Mouse (Mus musculus): ENCODE results near the gene Dop1a. TPM values are rescaled to one million over a fixed set of nuclear protein-coding genes. Genes with fewer than 3 reads are reported as not detected.
"Not testable (repeated sequence)": the region's sequence is repeated elsewhere in the genome, so short reads cannot be mapped to it uniquely, and the experiment has no call there.

Dop1a gene
- total RNA-seq, 2 experiments from 2014 or later: 72.3 to 83.1 TPM

DNA sequence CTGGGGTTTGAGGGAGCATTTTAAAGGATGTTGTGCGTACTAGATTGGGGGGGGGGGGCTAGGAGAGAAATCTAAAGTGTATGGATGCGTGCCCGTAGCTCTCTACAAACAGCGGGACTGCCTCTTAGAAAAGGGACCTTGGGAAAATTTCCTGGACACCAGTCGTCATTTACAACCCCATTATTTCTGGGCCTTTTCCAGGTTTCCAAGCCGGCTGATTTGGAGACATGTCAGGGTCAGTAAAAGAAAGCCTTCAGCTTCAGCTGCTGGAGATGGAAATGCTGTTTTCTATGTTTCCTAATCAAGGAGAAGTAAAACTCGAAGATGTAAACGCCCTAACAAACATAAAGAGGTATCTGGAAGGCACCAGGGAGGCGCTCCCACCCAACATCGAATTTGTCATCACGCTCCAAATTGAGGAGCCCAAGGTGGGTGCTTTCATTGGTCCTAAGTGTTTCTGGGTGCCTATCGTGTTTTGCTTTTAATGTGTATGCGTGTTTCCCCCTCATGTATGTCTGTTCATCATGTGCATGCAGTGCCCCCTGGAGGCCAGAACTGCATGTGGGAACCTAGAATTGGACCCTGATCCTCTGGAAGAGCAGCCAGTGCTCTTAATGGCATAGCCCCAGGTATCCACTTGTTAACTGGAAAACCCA, 105.8 kb downstream of the Dop1a start:
- DNase-seq: peak; percentile 83
- intact Hi-C loops (cut with DNase I): no loop called here

DNA sequence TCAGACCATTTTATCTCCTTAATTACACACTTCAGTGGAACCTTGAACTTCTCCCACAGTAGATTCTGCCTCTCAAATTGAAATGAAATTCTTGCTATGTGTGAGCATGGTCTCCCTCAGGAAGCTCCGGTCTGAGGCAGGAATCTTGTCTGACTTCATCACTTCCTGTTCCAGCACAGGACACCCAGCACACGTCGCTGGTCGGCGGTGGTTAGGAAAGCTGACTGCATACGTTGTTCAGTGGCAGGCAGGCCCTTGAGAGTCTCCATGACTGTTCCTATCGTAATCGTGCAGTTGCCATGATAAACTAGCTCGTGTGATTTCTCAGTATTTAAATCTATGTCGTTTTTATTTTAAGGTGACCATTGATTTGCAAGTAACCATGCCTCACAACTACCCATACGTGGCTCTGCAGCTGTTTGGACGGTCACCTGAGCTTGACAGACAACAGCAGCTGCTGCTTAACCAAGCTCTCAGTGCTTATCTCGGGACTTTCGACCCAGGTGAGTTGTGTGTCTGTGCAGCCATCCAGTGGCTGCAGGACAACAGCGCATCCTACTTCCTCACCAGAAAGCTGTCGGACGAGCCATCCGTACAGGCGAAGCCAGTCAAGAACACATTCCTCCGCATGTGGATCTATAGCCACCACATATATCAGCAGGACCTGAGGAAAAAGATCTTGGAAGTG, 106.8 kb downstream of the Dop1a start:
- intact Hi-C loops (cut with DNase I): no loop called here

GRCm38 (mm10) chr9:86575178-86575577, 108.2 kb downstream of the Dop1a start:
- intact Hi-C loops (cut with DNase I): no loop called here
- no peak for DNase-seq

More for the DNA sequence above, 106.8 kb downstream of the Dop1a start:
- no peak for DNase-seq

- no peak for DNase-seq
- intact Hi-C loops (cut with DNase I): no loop called here
Observed at GRCm38 (mm10) chr9:86579657-86580056, 112.7 kb downstream of the Dop1a start.

DNA sequence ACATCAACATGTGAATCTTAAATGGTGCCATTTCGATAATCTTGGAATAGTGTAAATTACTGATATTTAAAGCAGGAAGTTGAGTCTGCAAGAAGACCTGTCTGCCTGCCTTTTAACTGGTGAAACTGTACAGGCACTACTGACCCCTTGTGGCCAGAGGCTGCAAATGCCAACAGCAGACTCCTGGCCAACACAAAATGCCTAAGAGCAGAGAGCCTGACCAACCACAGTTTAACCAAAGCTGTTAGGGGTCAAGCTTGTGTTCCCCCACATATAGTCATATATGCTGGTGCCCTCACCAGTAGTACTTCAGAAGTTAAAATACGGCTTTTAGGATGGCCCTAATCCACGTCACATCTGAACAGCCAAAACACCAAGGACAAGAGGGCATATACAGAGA, 116.8 kb downstream of the Dop1a start:
- intact Hi-C loops (cut with DNase I): no loop called here
- peak; percentile 68 for DNase-seq

- no peak for DNase-seq
- intact Hi-C loops (cut with DNase I): no loop called here
Observed at GRCm38 (mm10) chr9:86587019-86587795, 120.3 kb downstream of the Dop1a start.

GRCm38 (mm10) chr9:86592676-86593668, 126.0 kb downstream of the Dop1a start:
- DNase-seq: no peak
- intact Hi-C loops (cut with DNase I): loop anchor here (5.0 to 10.0 kb wide), 2 partner anchors 154 to 212 kb away; no protein-coding TSS in a partner anchor

GRCm38 (mm10) chr9:86594357-86594767, 127.4 kb downstream of the Dop1a start:
- intact Hi-C loops (cut with DNase I): loop anchor here (5.0 to 10.0 kb wide), 2 partner anchors 153 to 210 kb away; no protein-coding TSS in a partner anchor
- DNase-seq: not testable (repeated sequence)

- not testable (repeated sequence) for DNase-seq
- intact Hi-C loops (cut with DNase I): loop anchor here (10.0 kb wide), 1 partner anchor 208 kb away; no protein-coding TSS in a partner anchor
Observed at GRCm38 (mm10) chr9:86596983-86597382, 130.0 kb downstream of the Dop1a start.

- no peak for DNase-seq
- intact Hi-C loops (cut with DNase I): loop anchor here (10.0 kb wide), 1 partner anchor 205 kb away; no protein-coding TSS in a partner anchor
Observed at GRCm38 (mm10) chr9:86599723-86600303, 132.9 kb downstream of the Dop1a start.

Other genes with a start within 250 kb of the Dop1a start
- 1 to 10 TPM; 6.7 to 6.9 TPM for gene Ube2cbp, start 2.2 kb upstream of the Dop1a start, total RNA-seq (2021)
- gene Pgm3, start 104.7 kb downstream of the Dop1a start, total RNA-seq (2021): 10 to 100 TPM; 30.5 to 31.6 TPM
- gene Rwdd2a, start 104.8 kb downstream of the Dop1a start, total RNA-seq (2021): 10 to 100 TPM; 13.9 to 16.8 TPM
- gene Me1, start 228.8 kb downstream of the Dop1a start, total RNA-seq (2021): 10 to 100 TPM; 60.3 to 64.4 TPM